Mouse (Mus musculus): ENCODE measurements around the gene Prune1. TPM values are rescaled to one million over a fixed set of nuclear protein-coding genes. Genes with fewer than 3 reads are reported as not detected.

Gene Prune1
- polyA plus RNA-seq, 1 experiment from 2014 or later: 27.3 TPM

GRCm38 (mm10) chr3:95266052-95266451, 15.8 kb downstream of the Prune1 start:
- Histone ChIP-seq H3K4me1 (peaks cover 6% of the 10 kb centered on the region), H3K27me3 (replicated peaks; ENCODE audit: low read depth, poor library complexity, severe bottlenecking) (no peaks in the 10 kb centered on the region), H3K27ac (replicated peaks) (no peak overlapping the region), H3K4me3 (no peak overlapping the region), H3K9me3 (no peaks in the 10 kb centered on the region), H3K36me3 (replicated peaks) (peaks cover 83% of the 10 kb centered on the region)
- 93% methylated on average over 3 of the region's 3 CpGs for WGBS
- DNase-seq (ENCODE audit: low spot score): no peak

GRCm38 (mm10) chr3:95264724-95265123, 17.2 kb downstream of the Prune1 start:
- peaks cover 94% of the 10 kb centered on the region for H3K36me3 ChIP-seq (replicated peaks)
- 86% methylated on average over 1 of the region's 1 CpGs for WGBS
- H3K4me3 ChIP-seq: no peak overlapping the region
- H3K27me3 ChIP-seq (replicated peaks; ENCODE audit: low read depth, poor library complexity, severe bottlenecking): no peaks in the 10 kb centered on the region
- H3K27ac ChIP-seq (replicated peaks): no peak overlapping the region
- DNase-seq (ENCODE audit: low spot score): no peak
- H3K9me3 ChIP-seq: no peaks in the 10 kb centered on the region
- H3K4me1 ChIP-seq: peaks cover 6% of the 10 kb centered on the region

GRCm38 (mm10) chr3:95263089-95263739, 18.7 kb downstream of the Prune1 start:
- no peak overlapping the region for H3K27ac ChIP-seq (replicated peaks)
- DNase-seq (ENCODE audit: low spot score): peak; percentile 79
- peaks cover 6% of the 10 kb centered on the region for H3K4me1 ChIP-seq
- peak overlapping the region; percentile 11; the same call in 1 of the 2 replicates for H3K4me3 ChIP-seq
- no peaks in the 10 kb centered on the region for H3K9me3 ChIP-seq
- peaks cover 94% of the 10 kb centered on the region for H3K36me3 ChIP-seq (replicated peaks)
- no peaks in the 10 kb centered on the region for H3K27me3 ChIP-seq (replicated peaks; ENCODE audit: low read depth, poor library complexity, severe bottlenecking)
- WGBS: 41% methylated on average over 11 of the region's 11 CpGs

DNA sequence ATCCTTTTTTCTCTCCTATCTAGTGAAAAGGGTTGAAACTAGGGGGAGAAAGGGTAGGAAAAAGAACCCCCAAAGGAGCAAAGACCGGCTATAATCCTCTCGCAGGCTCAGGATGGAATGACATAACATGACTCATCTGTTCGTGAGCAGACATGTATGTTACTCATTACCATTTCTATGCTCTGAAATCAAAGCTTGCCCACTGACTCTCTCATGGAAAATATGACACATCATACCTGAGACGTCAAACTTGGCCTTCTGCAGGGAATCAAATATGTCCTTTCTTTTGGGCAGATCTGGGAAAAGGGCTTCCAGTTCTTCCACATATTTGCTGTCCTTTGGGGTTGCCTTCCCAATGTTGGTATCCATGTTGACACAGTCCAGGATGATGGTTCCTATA, 19.9 kb downstream of the Prune1 start:
- Histone ChIP-seq H3K27me3 (replicated peaks; ENCODE audit: low read depth, poor library complexity, severe bottlenecking) (no peaks in the 10 kb centered on the region), H3K27ac (replicated peaks) (no peak overlapping the region), H3K36me3 (replicated peaks) (peaks cover 94% of the 10 kb centered on the region), H3K4me3 (no peak overlapping the region), H3K9me3 (no peaks in the 10 kb centered on the region), H3K4me1 (peaks cover 6% of the 10 kb centered on the region)
- DNase-seq (ENCODE audit: low spot score): no peak
- 93% methylated on average over 4 of the region's 4 CpGs for WGBS

GRCm38 (mm10) chr3:95256931-95257330, 24.9 kb downstream of the Prune1 start:
- H3K9me3 ChIP-seq: no peaks in the 10 kb centered on the region
- no peak overlapping the region for H3K27ac ChIP-seq (replicated peaks)
- H3K4me1 ChIP-seq: no peaks in the 10 kb centered on the region
- no peaks in the 10 kb centered on the region for H3K27me3 ChIP-seq (replicated peaks; ENCODE audit: low read depth, poor library complexity, severe bottlenecking)
- DNase-seq (ENCODE audit: low spot score): no peak
- no peak overlapping the region for H3K4me3 ChIP-seq
- WGBS: 93% methylated on average over 5 of the region's 5 CpGs
- peaks cover 95% of the 10 kb centered on the region for H3K36me3 ChIP-seq (replicated peaks)

DNA sequence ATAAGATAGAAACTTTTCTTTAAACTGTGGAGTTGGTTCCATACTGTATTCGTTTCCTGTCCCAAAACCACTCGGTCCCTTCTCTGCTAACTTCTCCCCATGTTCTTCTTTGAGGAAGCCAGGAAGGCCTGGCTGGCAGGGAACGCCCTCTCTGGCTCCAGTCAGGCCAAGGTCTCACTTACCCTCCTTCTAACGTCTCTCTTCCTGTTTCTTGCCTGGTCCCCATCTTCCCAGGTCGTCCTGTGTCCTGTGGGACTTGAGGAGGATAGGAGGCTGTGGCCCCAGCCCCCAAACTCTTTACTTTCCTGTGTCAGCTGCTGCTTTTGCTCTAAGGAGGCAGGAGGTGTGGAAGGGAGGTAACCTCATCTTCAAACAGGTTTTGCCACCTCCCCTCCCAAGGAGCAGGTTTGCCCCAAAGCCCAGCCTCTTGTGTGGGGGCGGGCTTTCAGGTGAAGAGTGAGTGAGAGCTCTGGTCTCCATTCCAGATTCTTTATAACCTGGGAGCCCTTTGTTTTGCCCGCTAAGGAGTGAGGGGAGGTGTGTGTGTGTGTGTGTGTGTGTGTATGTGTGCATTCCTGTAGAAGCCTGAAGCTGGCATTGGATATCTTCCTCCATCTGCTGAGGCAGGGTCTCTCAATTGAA, 31.0 kb downstream of the Prune1 start, which contains the start of gene Bnipl:
Bnipl (minus strand) TSS at position 411 of the 642 bp plus-strand sequence.
- Histone ChIP-seq H3K27me3 (replicated peaks; ENCODE audit: low read depth, poor library complexity, severe bottlenecking) (no peaks in the 10 kb centered on the region), H3K27ac (replicated peaks) (peak within 1 kb of the TSS; percentile 57; the same call in 1 of the 2 replicates), H3K36me3 (replicated peaks) (peaks cover 48% of the 10 kb centered on the region), H3K4me1 (peaks cover 8% of the 10 kb centered on the region), H3K4me3 (0 out of 2 replicates have a peak within 1 kb of the TSS, but pooled peaks have one; percentile 8), H3K9me3 (no peaks in the 10 kb centered on the region)
- WGBS: 50% methylated on average over 7 of the region's 7 CpGs
- DNase-seq (ENCODE audit: low spot score): peak; percentile 34

DNA sequence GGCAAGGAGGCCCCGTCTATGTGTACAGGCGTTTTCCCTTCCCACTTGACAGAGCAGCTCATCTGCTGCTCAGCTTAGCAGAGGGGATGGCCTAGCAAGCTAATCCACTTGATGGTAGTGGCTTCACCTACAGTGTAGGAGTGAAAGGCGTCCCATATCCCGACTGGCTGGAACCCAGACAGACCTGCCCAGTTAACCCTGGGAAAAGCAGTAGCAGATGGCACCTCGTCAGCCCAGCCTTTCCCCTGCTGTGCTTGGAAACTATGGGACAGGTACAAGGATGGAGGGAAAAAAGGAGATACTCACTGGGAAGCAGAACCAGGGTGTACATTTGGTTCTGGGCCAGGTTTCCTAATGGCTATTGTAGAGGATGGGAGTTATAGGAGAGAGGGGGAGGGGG, 31.5 kb downstream of the Prune1 start:
- 81% methylated on average over 5 of the region's 5 CpGs for WGBS
- Histone ChIP-seq H3K27me3 (replicated peaks; ENCODE audit: low read depth, poor library complexity, severe bottlenecking) (no peaks in the 10 kb centered on the region), H3K9me3 (no peaks in the 10 kb centered on the region), H3K27ac (replicated peaks) (no peak overlapping the region), H3K4me1 (peaks cover 8% of the 10 kb centered on the region), H3K4me3 (no peak overlapping the region), H3K36me3 (replicated peaks) (peaks cover 48% of the 10 kb centered on the region)
- DNase-seq (ENCODE audit: low spot score): no peak

GRCm38 (mm10) chr3:95247660-95248336, 34.1 kb downstream of the Prune1 start:
- Histone ChIP-seq H3K36me3 (replicated peaks) (peaks cover 27% of the 10 kb centered on the region), H3K4me3 (no peak overlapping the region), H3K9me3 (no peaks in the 10 kb centered on the region), H3K4me1 (peaks cover 8% of the 10 kb centered on the region), H3K27me3 (replicated peaks; ENCODE audit: low read depth, poor library complexity, severe bottlenecking) (no peaks in the 10 kb centered on the region), H3K27ac (replicated peaks) (no peak overlapping the region)
- DNase-seq (ENCODE audit: low spot score): no peak
- WGBS: 86% methylated on average over 1 of the region's 1 CpGs

DNA sequence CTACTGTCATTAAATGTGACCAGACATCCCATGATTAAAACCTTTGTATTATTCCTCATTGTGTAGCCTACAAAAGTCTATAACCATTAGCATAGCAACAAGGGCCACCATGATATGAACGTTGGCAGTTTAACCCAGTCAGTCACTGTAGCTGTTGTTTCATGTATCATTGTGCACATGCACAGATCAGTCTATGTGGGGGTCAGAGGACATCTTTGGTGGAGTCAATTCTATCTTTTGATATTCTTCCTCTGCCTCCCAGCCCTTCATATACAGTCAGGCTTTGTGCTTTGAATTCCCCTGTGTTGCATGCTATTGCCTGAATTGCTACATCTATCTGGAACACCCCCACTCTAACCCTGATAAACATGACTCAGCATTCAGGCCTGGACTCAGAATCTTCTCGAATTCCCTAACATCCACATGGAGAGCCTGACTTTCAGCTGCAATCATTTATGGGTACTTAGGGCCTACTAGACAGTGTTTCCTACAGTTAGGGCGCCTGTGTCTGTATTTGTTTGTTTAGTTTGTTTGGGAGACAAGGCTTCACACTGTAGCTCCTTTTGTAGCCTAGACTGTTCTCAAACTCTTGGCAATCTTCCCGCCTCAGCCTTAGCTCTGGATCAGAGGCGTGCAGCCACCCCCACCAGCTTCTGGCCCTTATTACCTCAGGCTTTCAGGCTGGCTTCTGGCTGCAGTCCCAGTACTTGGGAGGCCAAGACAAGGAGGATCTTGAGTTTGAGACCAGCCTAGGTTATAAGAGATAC, 35.2 kb downstream of the Prune1 start:
- 85% methylated on average over 5 of the region's 5 CpGs for WGBS
- Histone ChIP-seq H3K36me3 (replicated peaks) (peaks cover 20% of the 10 kb centered on the region), H3K27me3 (replicated peaks; ENCODE audit: low read depth, poor library complexity, severe bottlenecking) (no peaks in the 10 kb centered on the region), H3K4me3 (no peak overlapping the region), H3K9me3 (no peaks in the 10 kb centered on the region), H3K27ac (replicated peaks) (no peak overlapping the region), H3K4me1 (peaks cover 8% of the 10 kb centered on the region)
- DNase-seq (ENCODE audit: low spot score): no peak

GRCm38 (mm10) chr3:95243086-95243485, 38.8 kb downstream of the Prune1 start:
- peaks cover 32% of the 10 kb centered on the region for H3K36me3 ChIP-seq (replicated peaks)
- 88% methylated on average over 2 of the region's 2 CpGs for WGBS
- no peak overlapping the region for H3K27ac ChIP-seq (replicated peaks)
- H3K27me3 ChIP-seq (replicated peaks; ENCODE audit: low read depth, poor library complexity, severe bottlenecking): peaks cover 6% of the 10 kb centered on the region; the same call in 1 of the 2 replicates
- DNase-seq (ENCODE audit: low spot score): no peak
- no peaks in the 10 kb centered on the region for H3K9me3 ChIP-seq
- H3K4me1 ChIP-seq: peaks cover 9% of the 10 kb centered on the region
- H3K4me3 ChIP-seq: no peak overlapping the region

DNA sequence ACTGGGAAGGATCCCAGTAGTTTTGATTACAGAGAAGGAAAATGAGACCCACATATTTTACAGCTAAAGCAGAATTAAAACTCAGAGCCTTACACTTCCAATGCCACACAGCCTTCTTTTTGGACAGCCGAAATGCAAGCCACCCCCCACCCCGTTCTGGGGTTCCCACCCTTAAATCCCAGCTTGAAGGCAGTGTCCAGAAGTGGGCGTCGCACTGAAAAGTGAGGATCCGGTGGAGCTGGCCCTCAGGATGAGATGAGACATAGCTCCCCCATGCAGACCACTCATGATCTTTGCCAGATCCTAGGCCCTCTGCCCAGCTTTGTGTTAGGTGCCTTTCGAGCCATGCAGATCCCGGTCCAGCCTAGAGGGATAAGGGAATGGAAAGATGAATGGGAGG, 40.4 kb downstream of the Prune1 start, which contains the start of gene Gm128:
Gm128 (minus strand) TSS at position 101 of the 400 bp plus-strand sequence.
- Histone ChIP-seq H3K36me3 (replicated peaks) (peaks cover 45% of the 10 kb centered on the region), H3K27ac (replicated peaks) (peak within 1 kb of the TSS; percentile 62; the same call in 1 of the 2 replicates), H3K27me3 (replicated peaks; ENCODE audit: low read depth, poor library complexity, severe bottlenecking) (peaks cover 6% of the 10 kb centered on the region; the same call in 1 of the 2 replicates), H3K9me3 (no peaks in the 10 kb centered on the region), H3K4me3 (peak within 1 kb of the TSS; percentile 24; the same call in 1 of the 2 replicates), H3K4me1 (peaks cover 9% of the 10 kb centered on the region)
- DNase-seq (ENCODE audit: low spot score): no peak
- WGBS: 81% methylated on average over 7 of the region's 7 CpGs

DNA sequence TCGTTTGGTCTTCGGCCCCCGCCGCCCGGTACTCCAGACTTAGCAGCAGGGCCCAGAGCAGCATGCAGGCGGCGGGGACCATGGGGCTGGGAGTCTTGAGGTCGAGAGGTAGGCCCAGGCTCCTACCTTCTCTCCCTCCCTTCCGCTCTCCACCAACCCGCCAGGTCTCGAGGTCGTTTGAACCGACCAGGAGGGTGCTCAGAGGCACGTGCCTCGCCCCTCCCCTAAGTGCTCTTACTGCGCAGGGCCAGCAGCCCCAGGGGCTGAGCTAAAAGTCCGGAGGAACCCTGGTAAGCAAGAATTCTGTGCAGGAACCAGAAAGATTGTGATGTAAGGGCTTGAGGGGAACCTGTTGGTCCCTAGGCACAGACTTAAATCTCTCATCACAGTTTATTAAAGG, 41.0 kb downstream of the Prune1 start:
- Histone ChIP-seq H3K4me1 (peaks cover 11% of the 10 kb centered on the region), H3K27me3 (replicated peaks; ENCODE audit: low read depth, poor library complexity, severe bottlenecking) (peaks cover 6% of the 10 kb centered on the region; the same call in 1 of the 2 replicates), H3K4me3 (peak overlapping the region; percentile 24; the same call in 1 of the 2 replicates), H3K36me3 (replicated peaks) (peaks cover 48% of the 10 kb centered on the region), H3K9me3 (no peaks in the 10 kb centered on the region), H3K27ac (replicated peaks) (peak overlapping the region; percentile 62; the same call in 1 of the 2 replicates)
- DNase-seq (ENCODE audit: low spot score): peak; percentile 23
- WGBS: 25% methylated on average over 17 of the region's 17 CpGs

Data from embryonic facial prominence, embryonic 10.5 days (tissue).